Mouse (Mus musculus) liver, embryonic 16.5 days (tissue): ENCODE results near the gene Rdh14. TPM values are rescaled to one million over a fixed set of nuclear protein-coding genes. Genes with fewer than 3 reads are reported as not detected.
A peak's percentile ranks its signal among the peaks of the same experiment; 100 is the strongest.

ENCODE experiments used
- ATAC-seq: fragments of 200-750 bp; cut with Nextera tagmentation; 2 replicates; pipeline ENCODE4 v1.8.0; 2017; ENCODE audit warnings: low read depth, mild to moderate bottlenecking, moderate number of reproducible peaks, moderate library complexity
- H3K27ac ChIP-seq: fragments of 300-500 bp; sonication (generic); 2 replicates; pipeline ENCODE4 v1.5.1; 2014; ENCODE audit warnings: mild to moderate bottlenecking, low read length
- H3K27me3 ChIP-seq: fragments of 300-500 bp; sonication (generic); 2 replicates; pipeline ENCODE4 v1.6.1; 2014; ENCODE audit warnings: low read depth, low read length, mixed read lengths; ENCODE audit not compliant: control insufficient read depth, insufficient read depth
- H3K36me3 ChIP-seq: fragments of 300-500 bp; sonication (generic); 2 replicates; pipeline ENCODE4 v1.6.1; 2014; ENCODE audit warnings: mild to moderate bottlenecking; ENCODE audit not compliant: control insufficient read depth, insufficient read depth
- H3K4me1 ChIP-seq: fragments of 300-500 bp; sonication (generic); 2 replicates; pipeline ENCODE4 v1.6.1; 2014; ENCODE audit warnings: low read depth, low read length, mixed read lengths; ENCODE audit not compliant: control insufficient read depth
- H3K4me2 ChIP-seq: fragments of 300-500 bp; sonication (generic); 2 replicates; pipeline ENCODE4 v1.6.1; 2014; ENCODE audit warnings: low read depth, low read length, mixed read lengths
- H3K4me3 ChIP-seq: fragments of 300-500 bp; sonication (generic); 2 replicates; pipeline ENCODE4 v1.5.1; 2014; ENCODE audit warnings: low read depth, mild to moderate bottlenecking, low read length
- H3K9ac ChIP-seq: fragments of 300-500 bp; sonication (generic); 2 replicates; pipeline ENCODE4 v1.6.1; 2014; ENCODE audit warnings: low read depth, low read length
- H3K9me3 ChIP-seq: fragments of 300-500 bp; sonication (generic); replicated peaks from 2 replicates; pipeline ENCODE4 v1.6.1; 2016; ENCODE audit warnings: low read length; ENCODE audit not compliant: control insufficient read depth
- WGBS: fragments of 180-500 bp; shearing (Covaris S2); extraction: QIAGEN DNeasy Blood & Tissue Kit; methylation state at CpG from one replicate; pipeline ENCODE4 v1.1.7; 2014; ENCODE audit not compliant: insufficient replicate concordance; 5-methylcytosine and 5-hydroxymethylcytosine counted together
- polyA plus RNA-seq: library from polyadenylated mRNA; unstranded; fragments of >200 nt; fragmentation: Nextera tagmentation; extraction: Ambion mirVana; gene quantifications from 2 replicates; pipeline ENCODE4 v1.2.1, GENCODE M21; 2015

Rdh14 gene
- 13.9 and 14.6 TPM in 2 replicates for polyA plus RNA-seq

DNA sequence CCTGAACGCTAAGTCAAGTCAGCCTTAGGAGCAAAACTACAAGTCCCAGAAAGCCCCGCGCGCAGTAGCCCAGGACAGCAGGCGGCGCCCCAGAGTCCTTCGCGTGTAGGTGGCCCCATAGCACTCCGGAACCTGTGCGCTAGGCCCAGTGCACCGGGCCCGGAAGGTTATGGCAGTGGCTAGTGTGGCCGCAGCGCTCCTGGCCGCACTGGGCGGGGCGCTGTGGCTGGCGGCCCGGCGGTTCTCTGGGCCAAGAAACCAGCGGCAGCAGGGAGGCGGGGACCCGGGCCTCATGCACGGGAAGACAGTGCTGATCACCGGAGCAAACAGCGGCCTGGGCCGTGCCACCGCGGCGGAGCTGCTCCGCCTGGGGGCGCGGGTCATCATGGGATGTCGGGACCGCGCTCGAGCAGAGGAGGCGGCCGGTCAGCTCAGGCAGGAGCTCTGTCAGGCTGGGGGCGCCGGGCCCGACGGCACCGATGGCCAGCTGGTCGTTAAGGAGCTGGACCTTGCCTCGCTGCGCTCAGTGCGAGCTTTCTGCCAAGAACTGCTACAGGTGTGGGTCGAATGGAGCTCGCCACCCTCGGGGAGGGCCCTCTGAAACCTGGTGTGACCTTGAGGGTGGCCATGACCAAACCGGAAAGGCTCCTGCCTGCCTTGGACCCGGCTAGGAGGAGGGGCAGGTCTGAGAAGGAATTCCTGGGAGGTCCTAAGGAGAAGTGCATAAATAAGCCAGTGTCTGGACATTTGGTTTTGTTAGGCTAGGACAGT lies at the start of gene Rdh14:
TSS of gene Rdh14 (plus strand) at position 102 of the 771 bp plus-strand sequence.
- Histone ChIP-seq H3K4me1 (peaks cover 3% of the 10 kb centered on the region), H3K9me3 (no peaks in the 10 kb centered on the region), H3K4me2 (peak within 1 kb of the TSS; percentile 73), H3K36me3 (no peaks in the 10 kb centered on the region), H3K27ac (peak within 1 kb of the TSS; percentile 91), H3K9ac (peak within 1 kb of the TSS; percentile 89), H3K4me3 (peak within 1 kb of the TSS; percentile 80), H3K27me3 (no peaks in the 10 kb centered on the region)
- ATAC-seq, result peak; percentile 98
- WGBS, result under 1% methylated on average over 43 of the region's 53 CpGs

DNA sequence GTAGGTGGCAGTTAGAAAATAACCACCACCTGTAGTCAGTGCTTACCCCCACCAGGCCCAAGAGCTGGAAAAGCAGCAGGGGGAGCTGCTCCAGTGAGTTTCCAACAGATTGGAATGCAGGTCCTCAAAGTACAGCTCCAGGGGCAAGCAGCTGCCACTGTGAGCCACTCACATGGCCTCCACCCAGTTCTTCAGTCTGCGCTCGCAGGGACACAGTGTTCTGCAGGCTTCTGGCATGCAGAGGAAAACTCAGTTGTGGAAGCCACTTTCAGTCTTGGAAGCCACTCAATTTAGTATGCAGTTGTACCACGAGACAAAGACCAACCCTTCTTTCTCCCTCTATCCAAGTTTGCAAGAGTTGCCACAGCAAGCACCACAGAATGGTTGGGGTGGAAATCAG lies 39.9 kb upstream of the Rdh14 start:
- H3K27ac ChIP-seq, result no peak overlapping the region
- H3K4me2 ChIP-seq, result no peak overlapping the region
- H3K9ac ChIP-seq, result no peak overlapping the region
- no peaks in the 10 kb centered on the region for H3K36me3 ChIP-seq
- no peaks in the 10 kb centered on the region for H3K9me3 ChIP-seq
- H3K27me3 ChIP-seq, result no peaks in the 10 kb centered on the region
- H3K4me3 ChIP-seq, result no peak overlapping the region
- 43% methylated on average over 3 of the region's 3 CpGs for WGBS
- ATAC-seq, result no peak
- no peaks in the 10 kb centered on the region for H3K4me1 ChIP-seq

DNA sequence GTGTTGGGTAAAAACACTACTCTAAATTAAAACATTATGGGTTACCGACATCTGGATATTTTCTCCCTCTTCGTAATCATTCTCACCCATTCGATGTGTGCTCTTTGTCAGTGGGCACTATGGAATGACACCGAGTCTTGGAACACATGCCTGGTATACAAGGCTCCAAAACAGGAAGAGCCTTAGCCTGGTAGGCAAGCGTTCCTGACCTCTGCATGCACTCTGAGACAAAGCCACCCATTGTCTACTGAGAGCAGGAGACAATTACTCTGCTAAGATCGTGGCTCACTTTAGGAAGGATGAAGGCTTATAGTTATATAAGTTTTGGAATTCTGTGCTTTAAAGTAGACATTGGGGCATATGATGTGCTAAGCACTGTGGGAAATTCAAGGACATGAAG lies 32.8 kb upstream of the Rdh14 start:
- no peak overlapping the region for H3K27ac ChIP-seq
- no peak for ATAC-seq
- H3K4me1 ChIP-seq, result no peaks in the 10 kb centered on the region
- WGBS, result 41% methylated on average over 6 of the region's 6 CpGs
- no peak overlapping the region for H3K9ac ChIP-seq
- H3K27me3 ChIP-seq, result no peaks in the 10 kb centered on the region
- no peaks in the 10 kb centered on the region for H3K36me3 ChIP-seq
- no peak overlapping the region for H3K4me3 ChIP-seq
- no peak overlapping the region for H3K4me2 ChIP-seq
- no peaks in the 10 kb centered on the region for H3K9me3 ChIP-seq

DNA sequence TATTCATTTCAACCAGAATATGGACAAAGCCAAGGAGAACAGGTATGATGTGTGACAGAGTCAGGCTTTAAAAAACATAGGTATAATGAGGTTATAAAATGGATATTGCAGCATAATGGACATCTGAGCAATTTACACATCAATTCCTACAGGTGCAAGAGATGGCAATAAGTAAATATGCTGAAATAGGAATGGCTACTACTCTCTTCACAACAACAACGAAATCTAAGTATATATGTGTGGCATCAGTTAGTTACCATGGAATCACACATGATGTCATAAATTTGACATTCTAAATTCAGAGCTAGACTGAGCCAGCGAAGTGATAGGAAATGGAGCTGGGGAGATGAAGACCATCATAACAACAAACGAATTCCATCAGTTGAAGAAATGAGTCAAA lies 20.9 kb upstream of the Rdh14 start, which contains the start of gene Nt5c1b:
TSS of gene Nt5c1b (plus strand) at position 301 of the 400 bp plus-strand sequence.
- Histone ChIP-seq H3K4me3 (no peak within 1 kb of the TSS), H3K4me2 (no peak within 1 kb of the TSS), H3K27me3 (no peaks in the 10 kb centered on the region), H3K9me3 (no peaks in the 10 kb centered on the region), H3K36me3 (no peaks in the 10 kb centered on the region), H3K27ac (no peak within 1 kb of the TSS), H3K9ac (no peak within 1 kb of the TSS), H3K4me1 (no peaks in the 10 kb centered on the region)
- 45% methylated on average over 3 of the region's 3 CpGs for WGBS
- no peak for ATAC-seq

DNA sequence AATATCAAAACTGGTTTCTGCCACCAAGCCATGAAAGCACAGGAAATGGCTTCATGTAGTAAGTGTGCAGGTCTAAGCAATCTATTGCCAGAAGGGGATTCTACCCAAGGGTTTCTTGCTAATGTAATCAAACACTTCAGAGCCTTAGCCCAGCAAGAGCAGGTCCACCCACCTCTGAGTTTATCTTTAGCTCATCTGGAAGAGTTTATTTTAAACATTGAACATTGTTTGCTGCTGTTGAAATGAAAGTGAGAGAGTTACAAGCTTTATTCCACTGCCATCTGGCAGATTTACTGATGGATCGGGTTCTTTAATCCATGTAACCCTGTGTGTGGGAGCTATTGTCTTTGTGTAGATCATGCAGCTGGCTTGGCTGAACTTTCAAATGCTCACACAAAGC lies 10.2 kb downstream of the Rdh14 start:
- Histone ChIP-seq H3K9ac (no peak overlapping the region), H3K27ac (no peak overlapping the region), H3K4me3 (no peak overlapping the region), H3K9me3 (no peaks in the 10 kb centered on the region), H3K36me3 (no peaks in the 10 kb centered on the region), H3K4me2 (no peak overlapping the region), H3K4me1 (no peaks in the 10 kb centered on the region), H3K27me3 (no peaks in the 10 kb centered on the region)
- 71% methylated on average over 1 of the region's 1 CpGs for WGBS
- ATAC-seq, result no peak

DNA sequence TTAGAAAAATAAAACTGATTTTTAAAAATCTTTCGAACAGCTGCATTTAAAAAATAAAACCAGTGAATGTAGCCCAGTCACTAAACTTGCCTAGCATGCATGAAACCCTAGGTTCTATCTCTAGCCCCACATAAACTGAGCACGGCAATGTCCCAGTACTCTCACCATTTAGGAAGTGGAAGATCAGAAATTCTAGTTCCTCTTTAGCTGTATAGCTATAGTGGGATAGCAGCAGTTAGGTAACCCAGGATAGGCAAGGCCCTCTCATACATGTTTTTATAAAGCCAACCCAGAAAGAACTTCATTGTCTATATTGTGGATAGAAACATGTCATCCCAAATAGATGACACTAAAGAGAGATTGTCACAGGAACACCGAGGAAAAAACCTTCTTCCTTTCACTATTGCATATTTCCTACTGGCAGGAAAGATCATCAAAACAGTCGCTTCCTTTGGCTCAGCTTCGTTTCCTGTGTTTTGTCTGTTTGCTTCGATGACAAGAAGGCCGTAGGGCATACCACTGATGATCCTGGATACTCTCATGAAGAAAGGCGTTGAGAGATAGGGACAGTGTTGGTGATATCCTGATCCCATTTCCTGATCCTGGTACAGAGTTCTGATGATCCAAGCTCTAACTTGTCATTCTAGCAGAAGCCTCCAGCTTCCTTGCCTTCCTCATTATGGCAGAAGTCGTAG lies 12.0 kb downstream of the Rdh14 start:
- H3K9ac ChIP-seq, result no peak overlapping the region
- no peak overlapping the region for H3K4me2 ChIP-seq
- no peaks in the 10 kb centered on the region for H3K9me3 ChIP-seq
- H3K4me1 ChIP-seq, result no peaks in the 10 kb centered on the region
- no peak overlapping the region for H3K4me3 ChIP-seq
- WGBS, result 30% methylated on average over 9 of the region's 9 CpGs
- H3K36me3 ChIP-seq, result no peaks in the 10 kb centered on the region
- no peak for ATAC-seq
- no peaks in the 10 kb centered on the region for H3K27me3 ChIP-seq
- H3K27ac ChIP-seq, result no peak overlapping the region

DNA sequence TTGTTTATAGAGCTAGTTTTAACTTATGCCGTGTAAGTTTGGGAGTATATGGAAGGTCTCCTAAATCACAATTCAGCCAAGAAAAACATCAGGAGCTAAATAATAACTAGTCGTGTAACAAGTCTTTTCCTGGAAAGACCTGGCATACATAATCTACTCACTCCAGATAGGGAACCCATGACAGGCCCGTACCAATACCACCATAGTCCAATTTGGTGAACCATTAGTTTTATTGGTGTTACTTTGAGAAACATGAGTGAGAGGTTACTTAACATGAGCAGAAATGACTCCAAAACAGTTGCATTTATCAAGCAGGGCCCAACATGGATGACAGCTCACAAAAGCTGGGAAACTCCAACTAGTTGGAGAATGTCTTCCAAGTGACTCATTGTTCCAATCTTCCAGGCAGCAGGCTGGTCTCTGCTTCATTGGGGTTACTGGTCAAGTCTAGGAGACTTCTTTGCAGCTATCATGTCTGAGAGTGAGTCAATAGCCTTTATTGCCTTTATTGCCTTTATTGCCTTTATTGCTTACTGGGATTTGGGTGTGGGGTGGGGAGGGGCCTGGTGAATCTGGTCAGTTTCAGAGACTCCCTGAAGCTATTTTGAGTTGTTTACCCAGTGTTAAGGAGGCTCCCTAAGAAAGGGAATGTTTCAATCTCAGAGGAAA lies 20.1 kb downstream of the Rdh14 start:
- no peak for ATAC-seq

DNA sequence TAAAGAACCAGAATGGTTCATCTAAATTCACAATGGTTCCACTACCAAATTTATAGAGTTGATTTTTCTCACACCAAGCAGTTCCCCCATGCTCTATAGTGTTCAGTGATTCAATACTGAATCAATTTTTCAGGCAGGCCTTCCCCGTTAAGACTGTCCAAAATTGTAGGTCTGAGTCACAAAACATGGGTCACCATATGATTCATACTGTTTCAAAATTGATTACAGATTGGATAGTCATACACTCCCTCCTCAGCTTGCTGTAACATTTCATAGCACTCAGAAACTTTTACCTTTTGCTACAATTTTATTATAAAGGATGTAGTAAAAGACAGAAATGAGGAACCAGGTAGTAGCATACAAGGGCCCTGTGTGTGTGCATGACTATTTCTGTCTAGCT lies 20.9 kb downstream of the Rdh14 start:
- Histone ChIP-seq H3K36me3 (no peaks in the 10 kb centered on the region), H3K9ac (no peak overlapping the region), H3K4me1 (no peaks in the 10 kb centered on the region), H3K9me3 (no peaks in the 10 kb centered on the region), H3K4me2 (no peak overlapping the region), H3K27ac (no peak overlapping the region), H3K27me3 (no peaks in the 10 kb centered on the region), H3K4me3 (no peak overlapping the region)
- no peak for ATAC-seq
- 50% methylated on average over 1 of the region's 1 CpGs for WGBS

More for the DNA sequence above, 20.1 kb downstream of the Rdh14 start:
- no peak overlapping the region for H3K4me2 ChIP-seq
- H3K36me3 ChIP-seq, result no peaks in the 10 kb centered on the region
- no peak overlapping the region for H3K27ac ChIP-seq
- H3K4me3 ChIP-seq, result no peak overlapping the region
- 73% methylated on average over 3 of the region's 3 CpGs for WGBS
- H3K9me3 ChIP-seq, result no peaks in the 10 kb centered on the region
- no peak overlapping the region for H3K9ac ChIP-seq
- no peaks in the 10 kb centered on the region for H3K27me3 ChIP-seq
- no peaks in the 10 kb centered on the region for H3K4me1 ChIP-seq

DNA sequence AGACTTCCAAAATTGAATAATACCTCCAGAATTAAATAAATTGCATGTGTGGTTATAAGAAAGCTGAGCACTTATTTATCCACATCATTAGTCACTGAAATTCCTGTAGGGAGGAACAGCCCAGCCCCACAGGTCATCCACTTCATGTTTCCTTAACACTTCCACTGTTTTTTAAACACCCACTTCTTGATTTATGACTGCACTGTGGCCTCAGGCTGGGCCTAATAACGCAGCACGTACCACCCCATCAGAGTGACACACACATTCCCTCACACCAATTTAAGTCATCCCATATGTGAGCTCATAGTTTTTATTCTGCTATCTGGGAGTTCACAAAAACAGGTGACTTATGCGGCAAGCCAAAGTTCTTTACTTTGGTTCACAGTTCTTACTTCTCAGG lies 31.8 kb downstream of the Rdh14 start:
- no peaks in the 10 kb centered on the region for H3K9me3 ChIP-seq
- ATAC-seq, result no peak
- WGBS, result 46% methylated on average over 3 of the region's 3 CpGs
- H3K4me2 ChIP-seq, result no peak overlapping the region
- no peaks in the 10 kb centered on the region for H3K27me3 ChIP-seq
- H3K4me1 ChIP-seq, result no peaks in the 10 kb centered on the region
- H3K9ac ChIP-seq, result no peak overlapping the region
- no peaks in the 10 kb centered on the region for H3K36me3 ChIP-seq
- H3K4me3 ChIP-seq, result no peak overlapping the region
- no peak overlapping the region for H3K27ac ChIP-seq
